Mouse (Mus musculus): ENCODE measurements around the gene Zbtb42.

The Zbtb42 gene

GRCm38 (mm10) chr12:112677943-112678554 lies 579 bp upstream of the Zbtb42 start:
- in situ Hi-C loops (cut with MboI, MseI), result no loop called here

- in situ Hi-C loops (cut with MboI, MseI), result no loop called here
These were observed 684 bp downstream of the Zbtb42 start for GRCm38 (mm10) chr12:112679027-112679996.

GRCm38 (mm10) chr12:112683351-112683750 lies 4.7 kb downstream of the Zbtb42 start:
- in situ Hi-C loops (cut with MboI, MseI), result no loop called here

- in situ Hi-C loops (cut with MboI, MseI), result no loop called here
These were observed 9.8 kb downstream of the Zbtb42 start for GRCm38 (mm10) chr12:112688458-112688857.

- in situ Hi-C loops (cut with MboI, MseI), result no loop called here
These were observed 14.8 kb downstream of the Zbtb42 start for GRCm38 (mm10) chr12:112693185-112694126.

GRCm38 (mm10) chr12:112694127-112694475 lies 15.5 kb downstream of the Zbtb42 start:
- in situ Hi-C loops (cut with MboI, MseI), result no loop called here

- in situ Hi-C loops (cut with MboI, MseI), result no loop called here
These were observed 18.3 kb downstream of the Zbtb42 start for GRCm38 (mm10) chr12:112696806-112697425.

- in situ Hi-C loops (cut with MboI, MseI), result no loop called here
These were observed 21.9 kb downstream of the Zbtb42 start for GRCm38 (mm10) chr12:112700522-112700921.

GRCm38 (mm10) chr12:112702374-112703320 lies 24.0 kb downstream of the Zbtb42 start:
- in situ Hi-C loops (cut with MboI, MseI), result no loop called here

GRCm38 (mm10) chr12:112706704-112707572 lies 28.3 kb downstream of the Zbtb42 start:
- in situ Hi-C loops (cut with MboI, MseI), result loop anchor here in 1 of 2 experiments (5.0 kb wide), 1 partner anchor 50 kb away; no protein-coding TSS in a partner anchor

- in situ Hi-C loops (cut with MboI, MseI), result loop anchor here in 1 of 2 experiments (5.0 kb wide), 1 partner anchor 50 kb away; no protein-coding TSS in a partner anchor
These were observed 28.9 kb downstream of the Zbtb42 start for GRCm38 (mm10) chr12:112707573-112707869.

- in situ Hi-C loops (cut with MboI, MseI), result no loop called here
These were observed 35.4 kb downstream of the Zbtb42 start for GRCm38 (mm10) chr12:112713984-112714383.

GRCm38 (mm10) chr12:112717140-112717539 lies 38.5 kb downstream of the Zbtb42 start:
- in situ Hi-C loops (cut with MboI, MseI), result no loop called here

GRCm38 (mm10) chr12:112718995-112719394 lies 40.4 kb downstream of the Zbtb42 start:
- in situ Hi-C loops (cut with MboI, MseI), result no loop called here

GRCm38 (mm10) chr12:112720216-112720615 lies 41.6 kb downstream of the Zbtb42 start, which contains the start of gene Cep170b:
Gene Cep170b, plus strand, starts transcription at chr12:112720455.
- in situ Hi-C loops (cut with MboI, MseI), result no loop called here

- in situ Hi-C loops (cut with MboI, MseI), result no loop called here
These were observed 42.3 kb downstream of the Zbtb42 start for GRCm38 (mm10) chr12:112720890-112721423.

- in situ Hi-C loops (cut with MboI, MseI), result no loop called here
These were observed 43.0 kb downstream of the Zbtb42 start for GRCm38 (mm10) chr12:112721424-112722239.
